Mouse (Mus musculus) kidney, adult 2 months (tissue): ENCODE data around the gene Prkg2.

Experiments used
- CTCF ChIP-seq: fragments of 200-500 bp; conservative IDR thresholded peaks from 2 replicates; pipeline ENCODE4 v1.5.1; 2011; ENCODE audit warnings: low read depth, mild to moderate bottlenecking, control low read depth, low read length, moderate library complexity, mixed read lengths; ENCODE audit not compliant: insufficient read depth, insufficient read length
- POLR2A ChIP-seq: fragments of 200-500 bp; IDR thresholded peaks from one replicate; pipeline ENCODE4 v1.6.1; 2011; ENCODE audit warnings: low read depth, low read length, control low read depth

DNA sequence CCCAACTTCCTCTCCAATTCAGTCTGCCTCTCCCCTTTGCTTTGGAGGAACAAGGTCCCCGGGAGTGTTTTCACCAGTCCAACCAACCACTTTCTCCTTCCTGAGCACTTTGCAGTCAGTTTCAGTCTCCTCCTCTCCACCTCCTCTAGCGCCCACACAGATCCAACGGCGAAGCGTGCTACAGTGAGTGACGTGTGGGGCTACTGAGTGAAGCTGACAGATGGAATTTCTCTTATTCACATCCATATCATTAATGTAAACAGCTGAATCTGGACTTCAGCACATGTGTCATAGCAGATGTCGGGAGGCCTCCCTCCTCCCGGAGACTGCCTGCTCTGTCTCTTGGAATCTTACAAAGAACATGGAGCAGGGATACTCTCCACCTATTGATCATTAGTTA lies 101.2 kb downstream of the Prkg2 start:
- TF ChIP-seq CTCF = no peak
- no peak for TF ChIP-seq POLR2A
